Mouse (Mus musculus) left cerebral cortex, adult 11 months (tissue): ENCODE data around the gene Rhcg.

Experiments used
- DNase-seq: peaks from one replicate; pipeline ENCODE4 v3.0.0; 2022; ENCODE audit warnings: low spot score

The Rhcg gene

DNA sequence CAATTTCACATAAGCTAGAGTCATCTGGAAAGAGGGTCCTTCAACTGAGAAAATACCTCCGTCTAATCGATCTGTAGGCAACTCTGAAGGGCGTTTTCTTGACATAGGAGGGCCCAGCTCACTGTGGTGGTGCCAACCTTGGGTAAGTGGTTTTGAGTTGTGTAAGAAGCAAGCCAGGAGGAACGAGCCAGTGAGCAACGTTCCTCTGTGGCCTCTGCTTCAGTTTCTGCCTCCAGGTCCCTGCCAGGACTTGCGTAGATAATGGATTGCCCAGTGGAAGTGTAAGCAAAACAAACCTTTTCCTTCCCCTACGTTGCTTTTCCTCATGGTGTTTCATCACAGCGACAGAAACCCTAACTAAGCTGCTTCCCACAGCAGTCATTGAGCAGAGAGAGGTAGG is 15.5 kb downstream of the Rhcg start:
- no peak for DNase-seq

DNA sequence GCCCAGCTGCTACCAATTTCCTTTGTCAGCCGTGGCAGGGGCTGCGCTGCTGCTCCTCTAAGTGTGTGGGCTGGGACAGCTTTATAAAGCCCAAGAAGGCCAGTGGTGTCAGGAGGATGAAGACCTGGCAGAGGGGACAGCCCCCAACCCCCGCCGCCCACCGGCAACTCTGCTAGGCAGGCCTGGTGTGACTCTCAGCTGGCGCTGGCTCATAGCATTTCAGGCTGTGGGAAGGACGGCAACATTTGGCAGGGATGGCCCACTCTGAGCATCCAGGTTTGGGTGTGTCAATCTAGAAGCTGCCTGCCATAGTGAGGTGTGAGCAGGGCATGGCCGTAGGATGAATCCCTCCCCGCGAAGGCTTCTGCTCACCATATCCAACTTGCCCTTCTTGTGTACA is 17.3 kb downstream of the Rhcg start:
- no peak for DNase-seq

DNA sequence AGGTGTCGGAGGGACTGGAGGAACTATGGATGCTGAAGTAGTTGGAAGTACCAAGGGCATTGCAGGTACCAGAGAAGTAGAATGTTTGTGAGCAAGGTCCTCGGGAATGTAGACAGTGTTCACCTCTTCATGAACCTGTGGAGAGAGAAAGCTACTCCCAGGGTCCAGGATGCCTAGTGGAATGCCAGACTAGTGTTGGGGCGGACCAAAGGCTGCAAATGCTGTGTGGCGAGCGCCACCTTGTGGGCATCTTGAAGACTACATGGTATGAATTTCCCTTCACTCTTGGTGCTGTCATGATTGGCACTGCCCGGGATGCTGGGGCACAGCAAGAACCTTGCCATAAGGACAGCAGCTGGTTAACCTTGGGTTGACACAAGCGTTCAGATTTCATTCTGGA is 22.6 kb downstream of the Rhcg start:
- peak; percentile 62 for DNase-seq

DNA sequence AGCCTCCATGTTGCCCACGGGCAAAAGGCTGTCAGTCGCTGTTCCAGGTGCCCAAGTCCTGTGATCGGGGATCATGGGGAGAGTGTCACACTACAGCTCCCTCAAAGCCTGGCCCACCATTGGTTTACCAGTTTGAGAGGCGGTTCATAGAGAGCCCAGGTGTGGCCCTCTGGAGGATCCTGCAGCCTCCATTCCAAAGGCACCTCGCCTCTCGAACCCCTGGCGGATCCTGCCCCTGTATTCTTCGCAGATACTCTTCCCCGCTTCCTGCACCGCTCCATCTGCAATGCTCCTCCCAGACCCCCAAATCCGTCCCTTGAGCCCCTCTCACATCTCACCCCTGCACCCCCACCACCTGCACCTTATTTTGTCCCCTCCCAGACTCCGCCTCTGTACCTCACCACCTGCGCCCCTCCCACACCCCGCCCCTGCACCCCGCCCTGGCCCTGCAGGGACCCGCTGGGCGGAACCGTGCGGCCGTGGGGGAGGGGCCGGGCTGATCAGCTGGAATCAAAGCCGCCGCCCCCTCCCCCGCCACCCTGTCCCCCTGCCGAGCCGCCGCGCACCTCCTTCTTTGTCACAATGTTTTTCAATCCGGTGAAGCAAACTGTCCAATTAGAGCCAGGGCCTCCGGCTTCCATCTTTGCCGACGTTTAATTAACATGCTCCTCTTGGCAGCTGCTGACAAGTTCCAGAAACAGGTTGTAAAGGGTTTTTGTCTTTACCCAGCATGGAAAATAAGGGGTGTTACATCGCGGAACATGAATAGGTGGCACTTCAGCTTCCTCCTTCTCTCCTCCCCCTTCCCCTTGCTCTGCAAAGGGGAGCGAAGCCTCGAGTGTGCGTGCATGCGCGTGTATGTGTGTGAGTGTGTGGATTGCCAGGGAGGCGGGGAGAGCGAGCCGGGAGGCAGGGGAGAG is 25.4 kb downstream of the Rhcg start:
- peak; percentile 78 for DNase-seq

GRCm38 (mm10) chr7:79590560-79591110 is 26.8 kb downstream of the Rhcg start:
- no peak for DNase-seq

DNA sequence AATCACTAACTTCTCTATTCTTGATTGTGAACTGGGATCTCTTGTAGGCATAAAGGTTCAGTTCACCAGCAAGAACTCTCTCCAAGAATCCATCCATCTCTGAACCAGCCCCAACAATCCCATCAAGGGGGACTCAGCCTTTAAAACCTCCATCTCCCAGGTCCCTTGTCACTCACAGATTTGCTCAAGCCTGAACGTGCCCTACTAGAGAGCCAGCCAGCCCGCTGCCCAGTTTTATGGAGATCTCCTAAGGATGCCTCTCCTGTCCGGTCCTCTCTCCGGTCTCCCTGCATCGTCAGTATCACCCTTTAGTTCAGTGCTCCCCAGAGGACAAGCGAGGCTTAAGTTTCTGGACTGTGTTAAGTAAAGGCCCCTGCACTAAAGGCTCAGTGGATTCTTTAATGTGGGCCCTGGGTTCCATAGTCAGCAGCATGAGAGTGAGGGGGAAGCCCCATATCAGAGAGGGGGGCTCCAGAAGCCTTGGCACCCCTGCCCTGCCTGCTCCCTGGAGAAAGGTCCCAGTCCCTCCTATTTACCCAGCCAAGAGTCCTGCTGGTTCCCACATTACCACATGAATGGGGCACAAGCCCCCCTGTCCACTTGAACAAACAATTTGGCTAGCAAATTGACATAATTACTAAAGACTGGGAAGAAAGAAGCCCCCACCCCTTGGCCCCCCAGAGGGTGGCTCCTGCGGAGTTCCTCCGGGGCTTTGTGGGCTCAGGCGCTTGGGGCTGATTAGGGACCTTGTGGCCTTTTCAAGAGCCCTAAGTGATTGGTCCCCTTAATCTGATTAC is 27.5 kb downstream of the Rhcg start:
- no peak for DNase-seq

- DNase-seq = no peak
These were observed 29.2 kb downstream of the Rhcg start for GRCm38 (mm10) chr7:79588284-79588683.

DNA sequence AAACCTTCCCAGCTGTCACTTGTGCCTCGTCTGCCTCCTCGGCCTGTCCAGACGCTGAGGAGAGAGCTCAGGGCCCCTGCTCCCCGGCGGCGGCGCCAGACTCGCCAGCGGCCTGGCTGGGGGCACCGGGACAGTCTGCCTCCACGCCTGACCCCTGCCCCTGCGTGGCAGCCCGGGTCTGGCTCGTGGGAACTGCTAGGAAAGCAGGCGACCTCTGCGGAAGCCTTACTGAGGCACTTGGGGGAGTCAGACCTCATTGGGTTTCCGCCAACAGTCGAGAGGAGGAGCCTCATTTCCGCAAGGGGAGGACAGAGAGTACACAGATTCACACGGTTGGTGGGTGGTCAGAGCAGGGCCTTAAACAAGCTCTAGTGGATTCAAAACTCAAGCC is 38.6 kb downstream of the Rhcg start:
- DNase-seq = no peak

- no peak for DNase-seq
These were observed 39.3 kb downstream of the Rhcg start for GRCm38 (mm10) chr7:79577931-79578850.

DNA sequence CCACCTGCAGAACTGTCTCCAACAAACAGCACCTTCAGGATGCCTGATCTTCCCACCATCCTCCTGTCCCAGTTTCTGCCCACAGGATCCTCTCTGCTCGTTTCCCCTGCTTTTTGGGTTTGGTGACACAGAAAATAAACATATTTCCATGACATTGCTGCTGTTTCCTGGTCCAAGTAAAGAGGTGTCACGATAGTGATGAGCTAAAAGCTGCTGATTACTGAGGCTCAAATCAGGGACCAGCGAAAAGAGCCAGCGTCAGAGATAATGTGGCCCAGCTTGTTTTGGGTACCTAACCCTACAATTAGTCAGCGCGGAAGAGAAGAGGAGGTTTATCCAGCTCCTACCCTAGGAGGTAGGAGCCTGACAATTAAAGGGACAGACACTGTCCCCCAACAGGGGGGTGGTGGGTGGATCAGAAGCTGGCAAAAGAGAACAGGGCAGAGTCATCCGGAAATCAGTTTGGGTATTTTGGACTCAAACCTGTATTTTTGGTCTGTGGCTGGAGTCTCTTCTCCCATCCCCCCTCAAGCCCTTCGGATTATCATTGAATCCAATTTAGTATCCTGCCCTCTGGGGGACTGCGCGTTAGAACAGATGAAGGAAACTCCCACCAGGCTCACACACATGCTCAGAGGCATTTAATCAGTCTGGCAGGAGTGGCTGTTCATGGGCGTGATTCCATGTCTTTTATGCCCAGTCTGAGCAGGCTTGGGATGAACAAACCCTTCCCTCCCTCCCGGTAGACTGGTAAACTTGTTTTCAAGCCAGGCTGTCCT is 40.2 kb downstream of the Rhcg start:
- no peak for DNase-seq

- DNase-seq = no peak
These were observed 40.8 kb downstream of the Rhcg start for GRCm38 (mm10) chr7:79576659-79577058.

- DNase-seq = no peak
These were observed 45.2 kb downstream of the Rhcg start for GRCm38 (mm10) chr7:79572191-79572818.

- no peak for DNase-seq
These were observed 48.4 kb downstream of the Rhcg start for GRCm38 (mm10) chr7:79568937-79569535.

- DNase-seq = no peak
These were observed 49.2 kb downstream of the Rhcg start for GRCm38 (mm10) chr7:79568212-79568611.

DNA sequence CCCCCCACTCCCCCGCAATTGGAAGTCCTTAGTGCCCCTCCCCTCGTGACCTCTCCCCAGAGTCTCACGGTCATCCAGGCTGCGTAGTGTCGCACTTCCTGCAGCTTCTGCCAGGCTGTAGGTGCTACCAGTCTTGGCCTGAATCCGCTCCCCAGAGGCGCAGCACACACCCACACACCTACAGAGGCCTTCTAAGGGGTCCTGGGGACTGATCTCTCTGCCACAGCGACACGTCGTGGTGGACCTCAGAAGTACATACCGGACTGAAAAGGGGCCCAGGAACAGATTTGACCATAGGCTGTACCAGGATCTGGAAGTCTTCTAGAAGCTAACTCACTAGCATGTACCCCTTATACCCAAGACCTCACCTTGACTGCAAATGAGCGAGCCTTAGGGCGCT is 53.8 kb downstream of the Rhcg start:
- DNase-seq = no peak

- DNase-seq = no peak
These were observed 55.1 kb downstream of the Rhcg start for GRCm38 (mm10) chr7:79562385-79562784.

DNA sequence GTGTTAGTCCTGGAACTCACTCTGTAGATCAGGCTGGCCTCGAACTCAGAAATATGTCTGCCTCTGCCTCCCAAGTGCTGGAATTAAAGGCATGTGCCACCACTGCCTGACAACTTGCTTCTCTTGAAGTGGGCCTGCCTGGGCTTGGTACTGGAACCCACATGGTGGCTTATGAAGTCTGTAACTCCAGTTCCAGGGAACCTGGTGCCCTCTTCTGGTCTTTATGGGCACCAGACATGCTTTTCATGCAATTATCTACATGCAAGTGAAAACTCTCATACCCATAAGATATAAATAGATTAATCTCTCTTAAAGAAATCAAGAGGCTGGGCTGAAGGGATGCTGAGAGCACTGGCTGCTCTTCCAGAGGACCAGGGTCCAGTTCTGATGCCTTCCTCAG is 58.8 kb downstream of the Rhcg start:
- DNase-seq = no peak

DNA sequence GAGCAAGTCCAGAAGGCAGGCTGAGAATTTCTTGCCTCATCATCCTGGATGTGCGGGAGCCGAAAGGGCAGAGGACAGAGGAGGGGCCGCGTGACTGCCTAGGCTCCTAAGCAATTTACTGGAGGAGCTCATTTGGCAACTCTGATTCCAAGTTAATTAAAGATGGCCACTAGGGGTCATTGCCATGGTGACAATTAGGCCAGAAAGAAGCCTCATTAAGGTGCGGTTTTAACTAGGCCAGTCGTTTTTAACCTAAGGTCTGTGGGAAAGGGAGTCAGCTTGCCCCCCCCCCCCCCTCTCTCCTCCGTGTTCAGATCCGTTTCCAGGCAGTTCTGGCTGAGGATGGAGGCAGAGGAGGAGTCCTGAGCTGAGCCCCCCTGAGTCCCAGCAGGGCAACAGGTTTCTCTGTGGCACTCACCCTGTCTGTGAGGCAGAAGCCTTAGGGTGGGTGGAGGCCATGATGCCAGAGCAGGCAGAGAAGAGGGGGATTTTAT is 59.7 kb downstream of the Rhcg start:
- no peak for DNase-seq

DNA sequence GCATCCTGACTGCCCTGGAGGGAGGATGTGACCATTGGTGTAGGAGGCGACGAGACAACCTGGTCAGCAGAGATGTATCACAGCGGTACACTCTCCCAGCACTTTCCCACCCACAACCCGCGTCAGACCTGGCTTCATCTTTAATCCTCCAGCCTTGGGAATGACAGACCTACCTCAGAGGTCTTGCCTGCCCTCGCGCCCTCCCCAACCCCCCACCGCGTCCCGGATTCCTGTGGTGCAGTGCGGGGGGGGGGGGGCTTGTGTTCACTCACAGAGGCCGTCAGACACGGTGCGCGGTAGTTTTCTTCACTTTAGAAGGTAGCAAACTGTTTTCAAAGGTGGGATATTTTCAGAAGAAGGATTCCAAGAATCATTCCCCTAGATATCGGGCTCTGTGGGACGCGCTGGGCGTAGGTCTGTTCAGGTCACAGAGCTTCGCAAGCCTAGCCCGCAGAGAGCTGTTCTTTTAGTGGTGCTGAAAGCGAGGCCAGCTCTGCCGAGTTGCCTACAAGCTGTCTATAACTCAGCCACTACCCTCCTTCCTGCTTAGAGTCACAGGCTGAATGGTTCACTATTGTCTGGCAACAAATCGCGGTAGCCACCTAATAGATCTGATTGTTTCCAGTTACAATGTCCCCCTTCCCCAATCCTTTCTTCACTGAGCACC is 62.0 kb downstream of the Rhcg start:
- DNase-seq = no peak
